Mouse (Mus musculus) thymus, adult 2 months (tissue): ENCODE data around the gene Gm20489. TPM values are rescaled to one million over a fixed set of nuclear protein-coding genes. Genes with fewer than 3 reads are reported as not detected.

Experiments
- DNase-seq: peaks from one replicate; pipeline ENCODE4 v3.0.0; 2021
- H3K27ac ChIP-seq: fragments of 200-500 bp; 2 replicates; pipeline ENCODE4 v1.5.1; 2012; ENCODE audit warnings: low read length, control low read depth; ENCODE audit not compliant: control insufficient read depth, insufficient read depth
- H3K27me3 ChIP-seq: fragments of 200-500 bp; 2 replicates; pipeline ENCODE4 v1.6.1; 2012; ENCODE audit warnings: mild to moderate bottlenecking, low read length, moderate library complexity, mixed read lengths; ENCODE audit not compliant: control insufficient read depth, insufficient read depth
- H3K36me3 ChIP-seq: fragments of 200-500 bp; 2 replicates; pipeline ENCODE4 v1.6.1; 2012; ENCODE audit warnings: mild to moderate bottlenecking, low read length, moderate library complexity; ENCODE audit not compliant: control insufficient read depth, insufficient read depth
- H3K4me1 ChIP-seq: fragments of 200-500 bp; replicated peaks from 2 replicates; pipeline ENCODE4 v1.6.1; 2012; ENCODE audit warnings: low read length; ENCODE audit not compliant: control insufficient read depth, insufficient read depth
- H3K4me3 ChIP-seq: fragments of 200-500 bp; 2 replicates; pipeline ENCODE4 v1.5.1; 2012; ENCODE audit warnings: mild to moderate bottlenecking, low read length, control low read depth, moderate library complexity; ENCODE audit not compliant: control insufficient read depth, insufficient read depth
- CTCF ChIP-seq: fragments of 200-500 bp; IDR thresholded peaks from 2 replicates; pipeline ENCODE4 v1.5.1; 2012; ENCODE audit warnings: mild to moderate bottlenecking, control low read depth, low read length, moderate library complexity, borderline replicate concordance; ENCODE audit not compliant: control insufficient read depth, poor library complexity, insufficient read depth; ENCODE audit errors: extremely low read depth
- POLR2A ChIP-seq: fragments of 200-500 bp; IDR thresholded peaks from 2 replicates; pipeline ENCODE4 v1.6.1; 2012; ENCODE audit warnings: mild to moderate bottlenecking, low read length, control low read depth, moderate library complexity; ENCODE audit not compliant: control insufficient read depth, poor library complexity, insufficient read depth; ENCODE audit errors: extremely low read depth
- WGBS: fragments of 180-500 bp; shearing (Covaris S2); methylation state at CpG from one replicate; pipeline ENCODE4 v1.1.7; 2018; 5-methylcytosine and 5-hydroxymethylcytosine counted together
- polyA plus RNA-seq: library from polyadenylated mRNA; depleted of rRNA; stranded (reverse); fragments of >200 nt; gene quantifications from 2 replicates; pipeline ENCODE4 v1.2.3, GENCODE M21; 2012; rRNA removed

Gene Gm20489
- polyA plus RNA-seq, 1 experiment: not detected

DNA sequence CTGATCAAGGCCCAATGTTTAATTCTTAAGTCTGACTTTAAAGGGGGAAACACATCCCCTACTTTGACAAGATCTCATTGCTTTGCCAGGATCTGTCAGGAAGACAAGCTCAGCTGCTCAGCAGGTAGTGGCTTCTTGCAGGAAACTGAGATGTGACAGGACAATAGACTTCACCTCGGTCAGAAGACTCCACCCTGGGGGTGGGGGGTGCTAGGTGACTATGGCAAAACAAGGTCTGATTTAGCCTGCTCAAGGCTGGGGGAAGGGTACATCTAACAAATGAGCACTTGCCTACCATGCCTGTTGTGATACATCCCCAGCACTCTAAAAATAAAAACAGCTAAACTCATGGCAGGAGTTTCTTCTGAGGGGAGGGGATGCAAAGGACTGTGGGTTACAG, 23.8 kb downstream of the Gm20489 start:
- Histone ChIP-seq H3K27me3 (no peaks in the 10 kb centered on the region), H3K4me3 (no peak overlapping the region), H3K27ac (no peak overlapping the region), H3K4me1 (no peaks in the 10 kb centered on the region; the same call in 1 of the 2 replicates), H3K36me3 (no peaks in the 10 kb centered on the region)
- TF ChIP-seq CTCF (no peak), POLR2A (no peak)
- no peak for DNase-seq
- WGBS: 57% methylated on average over 1 of the region's 1 CpGs

DNA sequence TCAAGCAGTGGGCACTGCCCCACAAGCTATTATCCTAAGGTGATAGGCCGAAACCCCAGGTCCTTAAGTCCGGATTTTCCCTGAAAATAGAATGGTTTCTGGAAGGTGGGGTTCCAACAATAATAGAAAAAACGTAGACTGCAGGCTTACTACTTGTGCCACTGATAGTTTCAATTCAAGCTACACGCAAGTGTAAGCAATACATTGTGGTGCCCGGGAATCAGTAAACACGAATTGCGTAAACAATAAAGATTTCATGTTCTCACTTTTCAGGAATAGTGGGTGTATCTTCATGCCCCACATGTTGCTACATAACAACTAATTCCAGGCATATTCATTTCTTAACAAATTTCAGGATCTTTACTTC, 46.0 kb downstream of the Gm20489 start:
- H3K4me1 ChIP-seq: no peaks in the 10 kb centered on the region
- no peaks in the 10 kb centered on the region for H3K27me3 ChIP-seq
- no peaks in the 10 kb centered on the region for H3K36me3 ChIP-seq
- H3K27ac ChIP-seq: no peak overlapping the region
- no peak for DNase-seq
- TF ChIP-seq POLR2A (no peak), CTCF (no peak)
- 27% methylated on average over 7 of the region's 7 CpGs for WGBS
- H3K4me3 ChIP-seq: peak overlapping the region; percentile 14

DNA sequence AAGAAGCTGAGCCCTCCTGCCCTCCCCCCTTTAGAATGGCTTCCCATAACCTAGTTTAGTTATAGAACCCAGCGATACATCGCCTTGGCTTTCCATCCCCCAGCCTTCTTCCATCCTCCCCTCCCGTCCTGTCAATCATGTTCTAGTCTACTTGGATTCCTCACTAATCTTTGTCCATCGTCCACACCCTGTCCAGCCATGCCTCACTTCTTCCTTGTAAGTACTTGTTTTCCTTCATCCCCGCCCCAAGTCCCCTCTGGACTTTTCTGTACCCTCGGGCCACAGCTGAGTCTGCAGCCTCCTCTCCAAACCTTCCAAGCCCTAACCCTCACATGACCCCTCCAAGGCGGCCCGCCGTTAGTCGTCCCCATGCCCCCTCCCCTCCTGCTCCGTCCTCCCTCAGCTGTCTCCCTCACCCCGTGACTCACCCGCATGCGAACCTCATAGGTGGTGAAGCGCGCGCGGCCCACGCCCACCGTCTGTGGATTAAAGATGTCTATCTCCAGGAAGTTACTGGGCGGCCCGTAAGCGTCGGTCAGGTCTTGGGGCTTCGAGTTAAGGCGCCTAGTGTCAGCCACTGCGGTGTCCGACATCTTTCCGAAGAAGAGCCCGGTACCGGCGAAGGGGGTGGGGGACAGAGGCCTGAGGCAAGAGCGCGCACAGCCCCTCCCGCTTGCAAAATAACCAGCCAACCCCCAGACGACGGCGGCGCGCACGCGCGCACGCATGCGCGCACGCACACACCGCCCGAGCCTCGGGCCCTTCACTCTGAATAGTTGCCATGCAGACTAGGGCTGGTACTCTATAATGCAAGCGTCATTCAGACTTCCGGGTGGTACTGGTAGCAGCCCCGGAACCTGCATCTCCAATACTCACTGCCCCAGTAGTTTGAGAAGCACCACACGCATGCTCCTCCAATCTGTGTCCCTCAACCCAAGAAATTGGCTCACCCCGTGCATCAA, 46.7 kb downstream of the Gm20489 start, which contains the start of gene Snx12:
Gene Snx12, minus strand, starts transcription at position 730 of the 962 bp plus-strand sequence.
- H3K4me3 ChIP-seq: peak within 1 kb of the TSS; percentile 96
- TF ChIP-seq CTCF: no peak
- no peak for TF ChIP-seq POLR2A
- H3K27me3 ChIP-seq: no peaks in the 10 kb centered on the region
- H3K36me3 ChIP-seq: no peaks in the 10 kb centered on the region
- WGBS: 2% methylated on average over 44 of the region's 55 CpGs
- no peaks in the 10 kb centered on the region for H3K4me1 ChIP-seq
- peak; percentile 78 for DNase-seq
- peak within 1 kb of the TSS; percentile 32; the same call in 1 of the 2 replicates for H3K27ac ChIP-seq

Other genes with a start within 250 kb of the Gm20489 start
- 0.05 TPM in 1 of 2 replicates, not detected in the other for gene Tex11, start 209.4 kb downstream of the Gm20489 start, polyA plus RNA-seq
- 1.8 and 2.4 TPM in 2 replicates for gene Slc7a3, start 183.0 kb downstream of the Gm20489 start, polyA plus RNA-seq
- 15.7 and 17.1 TPM in 2 replicates for gene Snx12, start 46.5 kb downstream of the Gm20489 start, polyA plus RNA-seq
- gene Foxo4, start 14.5 kb downstream of the Gm20489 start, polyA plus RNA-seq: 65.7 and 69.2 TPM in 2 replicates
- gene Gm614, start 5.0 kb downstream of the Gm20489 start, polyA plus RNA-seq: 1.3 and 2.0 TPM in 2 replicates
- gene Il2rg, start 768 bp downstream of the Gm20489 start, polyA plus RNA-seq: 364 and 430 TPM in 2 replicates
- gene Med12, start 5.0 kb upstream of the Gm20489 start, polyA plus RNA-seq: 363 and 395 TPM in 2 replicates
- gene Nlgn3, start 30.1 kb upstream of the Gm20489 start, polyA plus RNA-seq: 0.20 and 0.40 TPM in 2 replicates
- 0.20 and 2.5 TPM in 2 replicates for gene Gjb1, start 107.4 kb upstream of the Gm20489 start, polyA plus RNA-seq
- 51.2 and 54.5 TPM in 2 replicates for gene Zmym3, start 151.8 kb upstream of the Gm20489 start, polyA plus RNA-seq
- 255 and 269 TPM in 2 replicates for gene Nono, start 160.3 kb upstream of the Gm20489 start, polyA plus RNA-seq
- 0.87 and 8.2 TPM in 2 replicates for gene Itgb1bp2, start 180.1 kb upstream of the Gm20489 start, polyA plus RNA-seq